Mouse (Mus musculus) ZHBTc4 (cell line): ENCODE measurements at regions not wholly inside any gene's neighbourhood (a gene's known extent, or its start where the extent isn't known, plus 50 kb on each side); places are given as distances from the start of the nearest gene placed in this dataset.
A peak's percentile ranks its signal among the peaks of the same experiment; 100 is the strongest.
"Not testable (repeated sequence)": the region's sequence is repeated elsewhere in the genome, so short reads cannot be mapped to it uniquely, and the experiment has no call there.

Experiments used
- DNase-seq: peaks from one replicate; pipeline ENCODE4 v3.0.0-alpha.2; 2011; ENCODE audit warnings: low read depth, low spot score

GRCm38 (mm10) chr6:143431896-143432450 lies 265.0 kb downstream of the Etnk1 start:
- no peak for DNase-seq

DNA sequence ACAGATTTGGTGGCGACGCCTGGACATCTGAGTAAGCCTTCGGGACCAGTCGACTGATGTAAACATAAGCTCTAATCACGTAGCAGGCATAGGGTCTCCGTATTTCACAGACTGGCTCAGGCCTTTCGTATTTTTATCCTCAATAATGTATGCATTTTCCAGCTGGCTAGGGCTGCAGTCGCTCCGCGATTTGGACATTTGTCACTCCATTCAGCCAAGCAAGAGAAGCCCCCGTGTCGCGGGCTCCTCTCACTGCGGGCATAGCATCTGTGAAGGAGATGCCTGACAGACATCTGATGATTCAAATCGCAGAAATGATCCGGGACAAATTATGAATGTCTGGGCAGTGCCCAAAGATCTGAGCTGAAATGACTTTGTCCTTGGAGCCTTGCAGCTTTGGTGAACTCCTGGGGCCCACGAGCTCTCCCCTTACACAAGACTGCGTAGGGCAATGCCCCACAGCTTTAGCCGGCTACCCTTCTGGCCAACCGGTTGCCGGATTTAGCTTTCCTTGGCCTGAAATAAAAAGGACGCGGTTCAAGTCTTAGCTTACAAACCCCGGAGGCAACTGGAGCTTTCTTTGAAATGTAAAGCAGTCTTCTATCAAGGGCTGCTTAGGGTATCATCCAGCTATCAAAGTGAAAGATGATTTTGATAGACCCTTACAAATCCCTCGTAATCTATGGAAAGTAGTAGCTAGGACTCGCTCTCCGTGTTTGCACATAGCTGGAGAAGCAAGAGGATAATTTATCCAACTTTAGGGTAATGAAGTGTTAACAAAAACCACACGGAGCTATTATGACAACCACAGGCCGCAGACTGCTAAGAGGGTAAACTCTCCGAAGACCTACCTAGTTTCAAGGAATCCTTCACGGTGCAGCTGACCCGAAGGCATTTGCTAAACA lies 270.6 kb downstream of the Etnk1 start:
- DNase-seq, result no peak

- no peak for DNase-seq
Measured at GRCm38 (mm10) chr6:143438272-143438591, 271.2 kb downstream of the Etnk1 start.

DNA sequence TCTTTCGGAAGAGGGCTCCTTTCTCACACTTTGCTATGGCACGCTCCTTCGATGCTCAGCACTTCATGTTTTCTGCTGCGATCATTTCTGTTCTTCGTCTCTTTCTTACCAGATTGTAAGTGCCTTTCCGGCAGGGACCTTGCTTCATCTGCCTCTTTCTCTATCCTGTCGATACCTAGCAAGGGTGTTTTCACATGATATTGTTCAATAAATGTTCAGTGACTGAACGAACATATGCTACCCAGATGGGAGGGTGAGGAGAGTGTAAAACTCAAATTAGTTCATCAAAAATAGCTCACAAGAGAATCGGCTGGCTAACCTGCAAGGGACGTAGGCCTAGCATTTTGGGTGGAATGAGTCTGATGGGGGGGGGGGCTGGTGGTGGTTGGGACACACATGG lies 272.5 kb downstream of the Etnk1 start:
- no peak for DNase-seq

- no peak for DNase-seq
Measured at GRCm38 (mm10) chr6:143440237-143440950, 273.4 kb downstream of the Etnk1 start.

- DNase-seq, result no peak
Measured at GRCm38 (mm10) chr6:143442361-143442760, 275.3 kb downstream of the Etnk1 start.

GRCm38 (mm10) chr6:143443446-143443845 lies 276.4 kb downstream of the Etnk1 start:
- DNase-seq, result no peak

DNA sequence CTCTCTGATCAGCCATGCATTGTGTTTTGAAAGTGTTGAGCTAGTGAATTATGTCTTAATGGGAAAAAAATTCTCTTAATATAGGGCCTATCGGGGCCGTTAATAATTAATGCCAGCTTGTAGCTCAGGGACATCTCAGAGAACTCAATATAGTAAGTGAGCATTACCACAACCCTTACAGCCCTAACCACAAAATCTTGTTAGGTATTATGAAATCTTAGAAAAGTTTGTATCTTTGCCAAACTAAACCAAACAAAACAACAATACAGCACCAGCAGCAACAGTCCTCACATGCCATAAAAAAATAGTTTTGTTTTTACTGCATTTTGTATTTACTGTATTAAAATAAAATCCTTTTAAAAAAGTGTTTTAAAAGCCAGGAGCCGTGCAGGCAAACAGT lies 277.8 kb downstream of the Etnk1 start:
- no peak for DNase-seq

DNA sequence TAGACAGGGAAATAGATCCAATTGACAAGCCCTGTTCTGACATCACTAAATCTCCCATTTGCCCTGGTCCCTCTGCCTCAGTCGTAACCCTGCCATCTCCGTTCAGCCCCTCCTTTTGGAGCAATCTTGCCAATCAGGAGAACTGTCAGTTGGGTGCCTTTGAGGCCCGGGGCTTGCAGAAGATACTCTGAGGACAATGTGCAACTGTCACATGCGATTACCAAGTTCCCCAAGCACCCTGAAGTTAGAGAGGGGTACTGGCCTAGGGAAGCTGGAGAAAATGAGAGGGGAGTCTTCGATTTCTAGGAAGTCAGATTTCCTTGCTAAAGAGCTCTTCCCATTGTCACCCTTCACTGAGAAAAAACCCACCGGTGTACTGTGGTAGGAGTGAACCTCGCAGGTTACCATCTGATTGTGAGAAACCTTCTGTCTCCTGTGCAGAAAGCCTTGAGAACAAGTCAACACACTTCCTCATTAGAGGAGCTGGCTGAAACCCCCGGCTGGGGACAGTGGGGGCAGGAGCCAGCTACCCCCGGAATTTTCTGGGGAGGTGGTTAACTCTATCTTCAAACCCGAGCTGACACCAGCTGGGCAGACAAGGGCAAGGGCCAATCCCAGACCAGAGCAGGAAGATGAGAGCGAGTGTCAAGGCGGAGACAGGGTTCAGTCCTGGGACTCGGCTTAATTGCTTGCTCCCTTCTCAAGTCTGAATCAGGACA lies 279.0 kb downstream of the Etnk1 start:
- no peak for DNase-seq

GRCm38 (mm10) chr6:143447060-143447459 lies 280.0 kb downstream of the Etnk1 start:
- no peak for DNase-seq

DNA sequence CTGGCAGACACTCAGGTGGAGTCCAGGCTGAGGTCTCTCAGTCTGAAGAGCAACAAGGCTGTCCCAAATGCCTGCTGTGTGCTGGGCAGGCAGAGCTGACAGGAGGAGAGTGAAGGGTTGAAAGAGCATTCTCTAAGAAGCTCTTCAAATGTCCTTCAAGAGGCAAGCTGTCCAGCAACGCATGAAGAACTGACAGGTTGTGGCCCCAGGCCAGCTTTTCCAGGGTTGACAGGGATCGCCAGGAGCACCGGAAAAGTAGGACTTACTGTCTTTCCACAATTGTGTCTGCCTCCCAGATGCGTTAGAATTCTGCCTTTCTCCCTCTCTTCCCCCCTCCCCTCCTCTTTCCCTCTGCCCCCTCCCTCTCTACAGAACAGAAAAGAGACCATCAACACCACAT lies 282.1 kb downstream of the Etnk1 start:
- DNase-seq, result no peak

GRCm38 (mm10) chr6:143451869-143452268 lies 284.8 kb downstream of the Etnk1 start:
- DNase-seq, result no peak

DNA sequence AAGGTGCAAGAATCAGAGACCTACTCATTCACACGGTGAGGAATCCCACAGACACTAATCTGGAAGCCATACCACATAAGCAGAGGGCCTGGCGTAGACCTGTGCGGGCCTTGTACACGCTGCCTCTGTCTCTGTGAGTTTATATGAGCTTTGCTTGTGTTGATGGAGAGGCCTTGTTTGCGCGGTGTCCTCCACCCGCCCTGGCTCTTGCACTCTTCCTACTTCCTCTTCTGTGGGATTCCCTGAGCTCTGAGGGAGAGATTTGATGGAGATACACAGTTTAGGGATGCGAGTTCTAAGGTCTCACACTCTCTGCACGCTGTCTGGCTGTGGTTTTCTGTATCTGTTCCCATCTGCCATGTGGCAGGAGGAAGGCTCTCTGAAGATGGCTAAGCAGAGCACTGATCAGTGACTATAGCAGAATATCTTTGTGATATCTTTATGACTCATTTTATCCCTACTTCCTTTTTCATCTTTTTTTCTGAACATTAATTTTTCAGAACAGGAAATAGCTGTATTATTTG lies 287.7 kb downstream of the Etnk1 start:
- DNase-seq, result no peak

DNA sequence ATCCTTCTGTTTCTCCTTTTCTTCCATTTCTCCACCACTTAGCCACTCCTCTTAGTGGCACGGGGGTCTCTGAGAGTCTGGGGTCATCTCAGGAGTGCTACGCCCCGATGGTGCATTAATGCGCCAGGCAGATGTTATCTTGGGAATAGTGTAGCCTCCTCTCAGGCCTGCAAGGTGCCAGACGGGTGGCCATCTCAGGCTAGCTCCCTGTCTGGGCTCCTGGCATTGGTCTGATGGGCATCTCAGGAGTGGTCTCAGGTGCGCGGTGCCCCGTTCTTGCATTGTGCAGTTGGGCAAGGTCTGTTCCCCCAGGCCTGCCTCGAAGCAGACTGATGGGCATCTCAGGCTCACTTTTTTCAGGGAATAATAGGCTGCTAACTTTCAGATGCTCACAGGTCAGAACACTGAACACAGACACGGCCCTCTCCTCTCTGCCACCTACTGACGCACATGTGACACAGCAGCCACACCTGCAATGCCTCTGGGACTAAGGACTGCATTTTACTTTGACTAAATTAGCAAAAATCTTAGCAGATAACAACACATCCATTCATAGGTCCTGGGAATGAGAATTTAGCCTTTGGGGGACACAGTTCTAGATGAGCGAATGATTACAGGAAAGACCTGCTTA lies 298.0 kb downstream of the Etnk1 start:
- peak; percentile 40 for DNase-seq

- DNase-seq, result not testable (repeated sequence)
Measured at GRCm38 (mm10) chr6:143472676-143473075, 305.7 kb downstream of the Etnk1 start.

DNA sequence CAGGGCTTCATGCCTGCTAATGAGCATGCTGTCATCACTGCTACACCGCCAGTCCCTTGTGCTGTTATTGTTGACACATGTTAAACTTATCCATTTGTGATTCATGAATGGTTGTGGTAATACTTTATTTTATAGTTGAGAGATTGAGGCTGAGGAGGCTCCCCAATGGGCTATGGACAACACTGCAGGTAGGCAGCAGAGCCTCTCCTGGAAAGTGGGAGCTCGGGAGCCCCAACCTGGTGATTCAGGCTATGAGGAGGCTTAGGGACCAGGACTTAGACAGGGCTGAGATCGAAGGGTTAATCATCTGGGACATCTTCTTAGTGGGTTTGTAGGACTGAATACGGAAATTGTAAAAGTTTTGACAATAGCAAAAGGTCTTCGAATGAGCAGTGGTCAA lies 307.4 kb downstream of the Etnk1 start:
- DNase-seq, result no peak

- no peak for DNase-seq
Measured at GRCm38 (mm10) chr6:143475296-143475695, 308.3 kb downstream of the Etnk1 start.

GRCm38 (mm10) chr6:143477396-143477795 lies 310.4 kb downstream of the Etnk1 start:
- no peak for DNase-seq

DNA sequence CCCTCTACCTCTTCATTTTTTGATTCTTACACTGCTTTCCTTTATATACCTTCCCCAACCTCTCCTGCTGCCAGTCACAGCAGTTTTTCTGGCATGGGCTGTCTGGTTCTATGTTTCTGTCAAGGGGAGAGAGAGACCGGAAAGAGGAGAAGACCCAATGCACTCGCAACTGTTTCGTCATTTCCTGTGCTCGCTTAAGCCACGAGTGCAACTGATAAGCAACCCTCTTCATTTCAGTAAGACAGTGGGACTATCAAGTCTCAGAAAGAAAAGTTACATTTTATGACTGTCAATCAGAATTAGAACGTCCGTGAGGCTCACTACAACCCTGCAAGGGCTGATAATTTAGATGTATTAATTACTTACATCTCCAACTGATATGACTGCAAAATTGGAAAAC lies 312.2 kb downstream of the Etnk1 start:
- DNase-seq, result no peak

- DNase-seq, result no peak
Measured at GRCm38 (mm10) chr6:143479701-143480388, 312.8 kb downstream of the Etnk1 start.

DNA sequence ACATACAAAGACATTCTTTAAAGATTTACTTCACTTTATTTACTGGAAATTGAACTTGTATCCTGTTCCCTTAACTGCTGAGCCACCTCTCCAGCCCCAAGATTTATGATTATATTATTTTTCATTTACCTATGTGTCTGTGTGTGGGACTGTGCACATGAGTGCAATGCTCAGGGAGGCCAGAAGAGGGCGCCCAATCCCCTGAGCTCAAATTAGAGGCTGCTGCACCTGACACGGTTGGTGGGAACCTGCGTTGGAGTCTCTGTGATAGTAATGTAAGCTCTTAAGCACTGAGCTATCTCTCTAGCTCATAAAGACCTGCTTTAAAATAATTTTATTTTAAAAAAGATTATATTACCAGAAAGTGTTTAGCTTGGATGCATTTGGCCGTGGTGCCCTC lies 315.3 kb downstream of the Etnk1 start:
- peak; percentile 59 for DNase-seq
